Mouse (Mus musculus) embryonic facial prominence, embryonic 13.5 days (tissue): ENCODE data around the gene Snd1. TPM values are rescaled to one million over a fixed set of nuclear protein-coding genes. Genes with fewer than 3 reads are reported as not detected.
A peak's percentile ranks its signal among the peaks of the same experiment; 100 is the strongest.

Experiments
- ATAC-seq: fragments of 200-750 bp; cut with Nextera tagmentation; 2 replicates; pipeline ENCODE4 v1.8.0; 2017; ENCODE audit warnings: low read depth; ENCODE audit not compliant: insufficient number of reproducible peaks, insufficient read depth, low FRiP score, low TSS enrichment
- H3K27ac ChIP-seq: fragments of 300-500 bp; sonication (generic); 2 replicates; pipeline ENCODE4 v1.5.1; 2015; ENCODE audit warnings: moderate library complexity, mild to moderate bottlenecking, inconsistent platforms
- H3K27me3 ChIP-seq: fragments of 300-500 bp; sonication (generic); 2 replicates; pipeline ENCODE4 v1.6.1; 2015; ENCODE audit warnings: mild to moderate bottlenecking, inconsistent platforms
- H3K36me3 ChIP-seq: fragments of 300-500 bp; sonication (generic); 2 replicates; pipeline ENCODE4 v1.6.1; 2015; ENCODE audit warnings: mild to moderate bottlenecking, inconsistent platforms
- H3K4me1 ChIP-seq: fragments of 300-500 bp; sonication (generic); 2 replicates; pipeline ENCODE4 v1.6.1; 2015; ENCODE audit warnings: inconsistent platforms
- H3K4me2 ChIP-seq: fragments of 300-500 bp; sonication (generic); 2 replicates; pipeline ENCODE4 v1.6.1; 2015; ENCODE audit warnings: moderate library complexity, mild to moderate bottlenecking, inconsistent platforms
- H3K4me3 ChIP-seq: fragments of 300-500 bp; sonication (generic); 2 replicates; pipeline ENCODE4 v1.5.1; 2015; ENCODE audit warnings: mild to moderate bottlenecking, inconsistent platforms
- H3K9ac ChIP-seq: fragments of 300-500 bp; sonication (generic); 2 replicates; pipeline ENCODE4 v1.6.1; 2015; ENCODE audit warnings: mild to moderate bottlenecking, inconsistent platforms
- H3K9me3 ChIP-seq: fragments of 300-500 bp; sonication (generic); 2 replicates; pipeline ENCODE4 v1.6.1; 2016; ENCODE audit warnings: inconsistent platforms
- WGBS: fragments of 180-500 bp; shearing (Covaris S2); methylation state at CpG from one replicate; pipeline ENCODE4 v1.1.7; 2015; ENCODE audit warnings: mixed read lengths; 5-methylcytosine and 5-hydroxymethylcytosine counted together
- polyA plus RNA-seq: library from polyadenylated mRNA; unstranded; fragments of >200 nt; fragmentation: Nextera tagmentation; extraction: Ambion mirVana; gene quantifications from 2 replicates; pipeline ENCODE4 v1.2.1, GENCODE M21; 2015

Snd1 gene
- polyA plus RNA-seq, 1 experiment from 2014 or later = 118 TPM

- WGBS = 90% methylated on average over 1 of the region's 1 CpGs
- no peak overlapping the region for H3K9ac ChIP-seq
- ATAC-seq = no peak
These were observed 13.4 kb downstream of the Snd1 start for GRCm38 (mm10) chr6:28488204-28488851.

GRCm38 (mm10) chr6:28490612-28491011 lies 15.7 kb downstream of the Snd1 start:
- Histone ChIP-seq H3K9ac (no peak overlapping the region), H3K4me2 (no peak overlapping the region), H3K27ac (no peak overlapping the region), H3K4me3 (no peak overlapping the region), H3K36me3 (peaks cover 49% of the 10 kb centered on the region), H3K9me3 (no peaks in the 10 kb centered on the region; the same call in 1 of the 2 replicates), H3K27me3 (no peaks in the 10 kb centered on the region), H3K4me1 (peaks cover 5% of the 10 kb centered on the region)
- no peak for ATAC-seq
- 98% methylated on average over 5 of the region's 5 CpGs for WGBS

More at GRCm38 (mm10) chr6:28488204-28488851, 13.4 kb downstream of the Snd1 start:
- H3K4me3 ChIP-seq = no peak overlapping the region
- no peak overlapping the region for H3K4me2 ChIP-seq
- peaks cover 28% of the 10 kb centered on the region for H3K4me1 ChIP-seq
- peaks cover 43% of the 10 kb centered on the region for H3K36me3 ChIP-seq
- H3K27ac ChIP-seq = no peak overlapping the region
- no peaks in the 10 kb centered on the region for H3K27me3 ChIP-seq
- H3K9me3 ChIP-seq = no peaks in the 10 kb centered on the region; the same call in 1 of the 2 replicates

GRCm38 (mm10) chr6:28491198-28491597 lies 16.3 kb downstream of the Snd1 start:
- no peak overlapping the region for H3K27ac ChIP-seq
- ATAC-seq = 0 out of 2 replicates have a peak, but pooled peaks have one; percentile 26

GRCm38 (mm10) chr6:28497837-28498236 lies 22.9 kb downstream of the Snd1 start:
- 76% methylated on average over 5 of the region's 5 CpGs for WGBS
- H3K9me3 ChIP-seq = no peaks in the 10 kb centered on the region; the same call in 1 of the 2 replicates
- no peak overlapping the region for H3K27ac ChIP-seq
- no peaks in the 10 kb centered on the region for H3K27me3 ChIP-seq
- H3K9ac ChIP-seq = no peak overlapping the region
- H3K4me2 ChIP-seq = no peak overlapping the region
- H3K4me1 ChIP-seq = no peaks in the 10 kb centered on the region
- H3K36me3 ChIP-seq = peaks cover 14% of the 10 kb centered on the region
- H3K4me3 ChIP-seq = no peak overlapping the region
- ATAC-seq = no peak

More at GRCm38 (mm10) chr6:28491198-28491597, 16.3 kb downstream of the Snd1 start:
- Histone ChIP-seq H3K27me3 (no peaks in the 10 kb centered on the region), H3K4me2 (no peak overlapping the region), H3K9ac (no peak overlapping the region), H3K4me1 (no peaks in the 10 kb centered on the region), H3K9me3 (no peaks in the 10 kb centered on the region; the same call in 1 of the 2 replicates), H3K4me3 (no peak overlapping the region), H3K36me3 (peaks cover 49% of the 10 kb centered on the region)

GRCm38 (mm10) chr6:28502576-28502975 lies 27.6 kb downstream of the Snd1 start:
- Histone ChIP-seq H3K4me3 (no peak overlapping the region), H3K4me2 (no peak overlapping the region), H3K27ac (no peak overlapping the region), H3K9me3 (no peaks in the 10 kb centered on the region), H3K27me3 (no peaks in the 10 kb centered on the region), H3K9ac (no peak overlapping the region), H3K36me3 (0 out of 2 replicates have a peak, but pooled peaks cover 3% of the 10 kb centered on the region), H3K4me1 (no peaks in the 10 kb centered on the region; the same call in none of the 2 replicates)
- WGBS = 91% methylated on average over 7 of the region's 7 CpGs
- no peak for ATAC-seq

GRCm38 (mm10) chr6:28503148-28503547 lies 28.2 kb downstream of the Snd1 start:
- no peaks in the 10 kb centered on the region for H3K9me3 ChIP-seq
- H3K4me2 ChIP-seq = no peak overlapping the region
- no peak for ATAC-seq
- H3K9ac ChIP-seq = no peak overlapping the region
- peaks cover 3% of the 10 kb centered on the region for H3K4me1 ChIP-seq
- no peak overlapping the region for H3K27ac ChIP-seq
- no peak overlapping the region for H3K4me3 ChIP-seq
- WGBS = 90% methylated on average over 4 of the region's 4 CpGs
- no peaks in the 10 kb centered on the region for H3K27me3 ChIP-seq
- H3K36me3 ChIP-seq = 0 out of 2 replicates have a peak, but pooled peaks cover 3% of the 10 kb centered on the region

- Histone ChIP-seq H3K27ac (no peak overlapping the region), H3K4me1 (peaks cover 3% of the 10 kb centered on the region), H3K4me3 (no peak overlapping the region), H3K36me3 (0 out of 2 replicates have a peak, but pooled peaks cover 3% of the 10 kb centered on the region), H3K9ac (no peak overlapping the region), H3K9me3 (no peaks in the 10 kb centered on the region), H3K4me2 (no peak overlapping the region), H3K27me3 (no peaks in the 10 kb centered on the region)
- WGBS = 91% methylated on average over 7 of the region's 7 CpGs
- no peak for ATAC-seq
These were observed 29.7 kb downstream of the Snd1 start for GRCm38 (mm10) chr6:28504611-28505010.

GRCm38 (mm10) chr6:28507759-28508158 lies 32.8 kb downstream of the Snd1 start:
- no peak overlapping the region for H3K4me3 ChIP-seq
- no peak overlapping the region for H3K4me2 ChIP-seq
- H3K4me1 ChIP-seq = peaks cover 3% of the 10 kb centered on the region
- no peaks in the 10 kb centered on the region for H3K27me3 ChIP-seq
- no peak for ATAC-seq
- no peak overlapping the region for H3K27ac ChIP-seq
- no peaks in the 10 kb centered on the region for H3K9me3 ChIP-seq
- H3K9ac ChIP-seq = no peak overlapping the region
- peaks cover 9% of the 10 kb centered on the region for H3K36me3 ChIP-seq
- WGBS = 78% methylated on average over 4 of the region's 4 CpGs

GRCm38 (mm10) chr6:28514195-28514594 lies 39.3 kb downstream of the Snd1 start:
- 89% methylated on average over 3 of the region's 3 CpGs for WGBS
- H3K27me3 ChIP-seq = no peaks in the 10 kb centered on the region

GRCm38 (mm10) chr6:28514830-28515350 lies 40.0 kb downstream of the Snd1 start:
- no peak overlapping the region for H3K9ac ChIP-seq
- H3K9me3 ChIP-seq = no peaks in the 10 kb centered on the region
- H3K4me3 ChIP-seq = no peak overlapping the region
- H3K27me3 ChIP-seq = no peaks in the 10 kb centered on the region
- H3K27ac ChIP-seq = no peak overlapping the region
- H3K36me3 ChIP-seq = peaks cover 39% of the 10 kb centered on the region
- H3K4me2 ChIP-seq = no peak overlapping the region
- 94% methylated on average over 4 of the region's 4 CpGs for WGBS
- no peaks in the 10 kb centered on the region for H3K4me1 ChIP-seq
- ATAC-seq = no peak

More at GRCm38 (mm10) chr6:28514195-28514594, 39.3 kb downstream of the Snd1 start:
- Histone ChIP-seq H3K9me3 (no peaks in the 10 kb centered on the region), H3K4me3 (no peak overlapping the region), H3K27ac (no peak overlapping the region), H3K4me1 (no peaks in the 10 kb centered on the region), H3K36me3 (peaks cover 36% of the 10 kb centered on the region), H3K9ac (no peak overlapping the region), H3K4me2 (no peak overlapping the region)
- ATAC-seq = no peak

GRCm38 (mm10) chr6:28516618-28517017 lies 41.7 kb downstream of the Snd1 start:
- Histone ChIP-seq H3K36me3 (peaks cover 49% of the 10 kb centered on the region), H3K4me2 (no peak overlapping the region), H3K4me3 (no peak overlapping the region), H3K9me3 (no peaks in the 10 kb centered on the region), H3K4me1 (no peaks in the 10 kb centered on the region), H3K9ac (no peak overlapping the region), H3K27ac (no peak overlapping the region), H3K27me3 (no peaks in the 10 kb centered on the region)
- ATAC-seq = no peak
- 90% methylated on average over 2 of the region's 2 CpGs for WGBS

- no peak for ATAC-seq
- no peaks in the 10 kb centered on the region for H3K9me3 ChIP-seq
- H3K4me3 ChIP-seq = no peak overlapping the region
- 84% methylated on average over 1 of the region's 1 CpGs for WGBS
- H3K36me3 ChIP-seq = peaks cover 51% of the 10 kb centered on the region
- no peaks in the 10 kb centered on the region for H3K27me3 ChIP-seq
- H3K9ac ChIP-seq = no peak overlapping the region
- H3K4me2 ChIP-seq = no peak overlapping the region
- H3K27ac ChIP-seq = no peak overlapping the region
- H3K4me1 ChIP-seq = no peaks in the 10 kb centered on the region
These were observed 42.1 kb downstream of the Snd1 start for GRCm38 (mm10) chr6:28517050-28517449.
